Mouse (Mus musculus): ENCODE results near the gene Castor1.

Castor1 gene

DNA sequence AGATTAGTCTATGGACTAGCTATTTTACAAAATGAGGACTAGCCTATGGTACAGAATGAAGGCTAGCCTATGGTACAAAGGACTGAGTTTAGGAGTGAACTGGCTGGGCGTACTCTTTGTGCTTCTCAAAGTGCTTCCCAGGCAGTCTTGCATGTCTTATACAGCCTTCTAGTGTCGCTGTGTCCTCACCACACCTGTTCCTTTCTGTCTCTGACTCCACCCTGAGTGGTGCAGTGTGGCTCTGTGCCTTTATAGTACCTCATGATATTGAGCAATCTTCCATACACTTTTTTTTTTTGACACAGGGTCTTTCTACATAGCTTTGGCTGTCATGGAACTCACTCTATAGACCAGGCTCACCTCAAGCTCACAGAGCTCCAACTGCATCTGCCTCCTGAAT lies 13.4 kb downstream of the Castor1 start:
- in situ Hi-C loops (cut with MboI, MseI): no loop called here

DNA sequence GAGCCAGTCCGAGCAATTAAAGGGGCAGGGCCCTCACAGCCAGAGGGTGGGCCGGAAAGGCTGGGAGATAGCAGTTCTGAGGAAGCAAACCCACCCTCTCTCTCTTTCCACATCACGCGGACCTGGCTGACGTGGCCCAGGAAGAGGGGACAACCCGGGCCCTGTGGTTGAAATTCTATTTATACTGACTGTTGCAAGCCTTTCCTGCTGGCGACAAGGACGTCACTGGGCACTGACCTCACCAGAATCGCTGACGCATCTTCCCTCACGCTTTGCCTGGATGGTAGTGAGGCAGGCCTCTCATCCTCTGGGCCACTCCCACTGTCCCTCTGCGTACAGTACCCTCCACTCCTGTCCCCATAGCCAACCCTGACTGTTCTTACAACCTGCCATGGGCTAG lies 14.6 kb downstream of the Castor1 start:
- in situ Hi-C loops (cut with MboI, MseI): no loop called here

DNA sequence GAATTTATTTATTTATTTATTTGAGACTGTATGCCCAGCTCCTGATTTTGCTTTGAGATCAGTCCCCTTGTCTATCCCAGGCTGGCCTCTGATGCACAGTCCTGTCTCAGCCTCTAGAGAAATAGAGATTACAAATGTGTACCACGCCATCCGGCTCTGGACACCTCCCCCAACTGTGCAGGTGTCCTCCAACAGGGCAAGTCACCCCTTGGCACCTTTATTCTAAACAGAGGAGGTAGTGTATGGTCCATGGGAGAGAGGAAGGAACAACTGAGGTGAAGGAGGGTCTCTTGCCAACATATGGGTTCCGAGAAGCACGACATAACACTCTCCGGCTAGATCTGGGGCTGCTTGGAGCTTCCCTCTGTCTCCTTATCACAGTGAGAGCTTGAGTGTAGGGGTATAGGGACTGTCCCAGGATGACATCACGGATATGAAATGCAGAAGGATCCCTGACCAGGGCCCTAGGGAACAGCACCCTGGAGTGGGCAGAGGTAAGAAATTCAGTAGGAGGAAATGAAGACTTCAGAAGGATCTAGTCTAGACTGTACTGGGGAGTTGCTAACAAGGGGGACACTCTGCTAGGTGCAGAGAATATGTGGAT lies 17.1 kb downstream of the Castor1 start:
- in situ Hi-C loops (cut with MboI, MseI): no loop called here

DNA sequence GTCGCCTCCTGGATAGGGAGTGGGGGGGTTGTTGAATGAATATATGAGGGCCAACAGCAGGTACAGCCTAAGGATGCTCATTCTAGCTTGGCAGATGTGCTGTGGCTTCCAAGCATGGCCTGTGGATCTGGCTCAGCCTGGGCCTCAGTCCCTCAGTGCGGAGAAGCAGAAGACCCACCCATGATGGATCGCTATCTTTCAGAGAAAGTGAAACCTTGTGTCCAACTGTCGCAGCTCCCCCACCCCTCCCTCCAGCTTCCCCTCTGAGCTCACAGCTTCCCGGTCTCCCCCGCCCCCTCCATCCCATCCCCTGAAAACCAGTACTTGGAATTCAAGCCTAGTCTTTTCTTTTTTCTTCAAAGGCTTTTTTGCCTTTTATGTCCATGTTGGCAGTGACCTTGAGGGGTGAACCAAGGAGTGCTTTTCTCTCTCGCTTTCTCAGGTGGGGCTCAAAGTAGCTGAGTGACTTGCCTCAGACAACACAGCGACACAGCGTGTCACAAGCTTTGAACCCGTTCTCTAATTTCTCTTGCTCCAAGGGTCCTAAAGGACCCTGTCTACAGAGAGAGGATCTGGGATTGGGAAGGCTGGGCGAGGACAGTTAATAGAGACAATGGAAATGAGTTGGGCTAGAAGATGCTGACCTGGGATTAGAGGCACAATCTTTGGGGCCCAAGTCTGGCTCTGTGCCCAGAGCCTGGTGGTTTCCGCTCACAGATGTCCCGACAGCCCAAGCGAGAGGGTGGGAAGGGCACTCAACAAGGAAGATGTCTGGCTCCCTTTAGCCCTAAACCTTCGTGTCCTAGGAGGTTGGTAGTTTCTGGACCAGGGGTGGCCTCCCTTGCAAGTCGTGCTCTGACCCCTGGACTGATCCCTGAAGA lies 17.9 kb downstream of the Castor1 start, which contains the start of gene Osm:
Gene Osm (plus strand): TSS at position 756 of the 881 bp plus-strand sequence.
- in situ Hi-C loops (cut with MboI, MseI): no loop called here

DNA sequence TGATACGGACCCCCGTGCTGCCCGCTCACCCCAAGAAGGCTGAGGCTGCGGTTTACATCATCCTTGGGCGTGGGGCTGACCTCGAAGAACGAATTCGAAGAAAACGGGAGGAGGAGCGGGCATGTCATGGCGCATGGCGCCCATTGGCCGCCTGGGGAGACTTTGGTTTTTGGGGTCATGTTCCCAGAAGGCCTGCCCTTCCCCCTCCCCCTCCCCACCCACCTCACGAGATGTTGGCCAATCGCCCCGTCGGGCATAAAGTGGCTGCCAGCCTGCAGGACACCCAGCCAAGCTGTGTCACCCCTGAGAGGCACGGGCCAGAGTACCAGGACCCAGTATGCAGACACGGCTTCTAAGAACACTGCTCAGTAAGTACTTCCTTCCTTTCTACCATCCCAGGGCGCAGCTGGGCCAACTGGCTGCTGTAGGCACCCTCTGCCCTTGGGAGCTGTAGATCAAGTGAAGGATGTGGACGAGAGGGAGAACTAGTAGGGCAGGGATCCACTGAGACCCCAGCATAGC lies 18.6 kb downstream of the Castor1 start:
- in situ Hi-C loops (cut with MboI, MseI): no loop called here

DNA sequence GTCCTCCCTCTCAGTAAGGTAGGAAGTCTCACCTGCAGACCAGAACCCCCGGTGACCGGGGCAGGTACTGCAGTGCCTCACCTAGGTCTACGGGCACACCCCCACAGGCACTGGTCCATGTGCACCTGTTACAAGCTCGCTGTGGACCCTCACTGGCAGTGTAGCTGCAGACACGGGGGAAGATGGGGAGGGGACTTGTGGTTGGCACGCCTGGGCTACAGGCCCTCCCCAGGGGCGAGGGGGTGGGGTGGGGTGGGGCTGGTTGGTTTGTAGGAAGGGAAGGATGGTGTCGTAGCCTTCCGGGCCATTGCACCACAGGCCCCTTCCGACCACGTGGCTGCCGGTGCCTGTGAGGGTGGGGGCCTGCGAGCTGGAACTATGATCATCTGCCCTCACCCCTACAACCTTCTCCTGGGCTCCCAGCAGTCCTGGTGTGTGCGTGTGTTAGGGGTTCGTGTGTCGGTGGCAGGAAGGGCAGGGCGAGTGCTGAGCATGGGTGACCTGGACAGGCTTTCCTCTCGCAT lies 19.4 kb downstream of the Castor1 start:
- in situ Hi-C loops (cut with MboI, MseI): no loop called here

DNA sequence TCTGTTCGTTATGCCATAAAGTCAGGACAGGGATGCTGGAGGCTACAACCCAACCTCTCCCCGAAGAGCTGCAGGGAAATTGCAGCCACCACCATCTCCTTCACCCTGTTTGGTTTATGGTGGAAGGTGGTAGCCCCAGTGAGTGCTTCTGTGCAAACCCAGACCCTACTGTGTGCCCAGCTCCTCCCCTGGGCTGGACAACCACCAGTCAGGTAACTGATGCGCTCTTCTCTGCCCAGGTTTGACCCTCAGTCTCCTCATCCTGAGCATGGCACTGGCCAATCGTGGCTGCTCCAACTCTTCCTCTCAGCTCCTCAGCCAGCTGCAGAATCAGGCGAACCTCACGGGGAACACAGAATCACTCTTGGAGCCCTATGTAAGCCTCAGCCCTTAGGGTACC lies 20.1 kb downstream of the Castor1 start:
- in situ Hi-C loops (cut with MboI, MseI): no loop called here

DNA sequence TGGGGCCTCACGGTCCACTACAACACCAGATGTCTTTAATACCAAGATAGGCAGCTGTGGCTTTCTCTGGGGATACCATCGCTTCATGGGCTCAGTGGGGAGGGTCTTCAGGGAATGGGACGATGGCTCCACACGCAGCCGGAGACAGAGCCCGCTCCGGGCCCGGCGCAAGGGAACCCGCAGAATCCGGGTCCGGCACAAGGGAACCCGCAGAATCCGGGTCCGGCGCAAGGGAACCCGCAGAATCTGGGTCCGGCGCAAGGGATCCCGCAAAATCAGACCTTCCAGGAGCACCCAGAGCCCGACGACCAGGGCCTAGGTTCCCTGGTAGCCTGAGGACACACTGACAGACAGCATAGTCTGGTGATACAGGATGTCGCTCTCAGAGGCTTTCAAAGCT lies 21.7 kb downstream of the Castor1 start:
- in situ Hi-C loops (cut with MboI, MseI): loop anchor here (10.0 kb wide), 1 partner anchor 1725 kb away; no protein-coding TSS in a partner anchor

DNA sequence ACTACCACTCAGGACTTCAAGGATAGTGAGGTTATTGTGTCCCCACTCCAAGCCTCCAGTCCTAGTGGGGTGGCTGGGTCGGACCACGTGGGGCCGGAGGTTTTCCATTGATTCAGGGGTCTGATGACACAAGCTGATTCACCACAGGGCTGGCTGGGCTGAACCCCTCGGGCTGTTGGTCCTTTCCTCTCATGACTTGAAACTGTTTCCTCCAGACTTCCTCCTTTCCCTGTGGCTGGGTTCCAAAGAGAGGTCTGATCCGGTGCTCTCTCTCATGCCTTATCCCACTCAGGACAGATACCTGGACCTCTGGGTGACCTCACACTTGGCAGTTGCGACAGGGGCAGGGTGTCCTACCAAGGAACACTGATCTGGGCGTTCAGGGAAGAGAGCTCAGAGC lies 22.1 kb downstream of the Castor1 start:
- in situ Hi-C loops (cut with MboI, MseI): loop anchor here (10.0 kb wide), 1 partner anchor 1725 kb away; no protein-coding TSS in a partner anchor

DNA sequence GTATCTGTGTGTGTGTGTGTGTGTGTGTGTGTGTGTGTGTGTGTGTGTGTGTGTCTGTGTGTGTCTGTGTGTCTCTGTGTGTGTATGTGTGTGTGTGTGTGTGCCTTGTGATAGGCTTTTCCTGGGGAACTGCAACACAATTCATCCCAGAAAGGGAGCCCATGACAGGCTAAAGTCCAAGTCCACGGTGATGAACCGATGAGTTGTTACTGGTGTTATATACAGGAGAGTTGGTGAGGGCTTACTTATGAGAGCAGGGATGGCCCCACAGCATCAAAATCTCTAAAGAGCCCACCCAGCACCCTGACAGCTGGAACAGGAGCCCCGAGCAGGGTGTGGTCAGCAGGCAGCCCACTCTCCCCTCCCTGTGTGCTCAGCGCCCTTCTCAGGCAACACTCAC lies 23.2 kb downstream of the Castor1 start:
- in situ Hi-C loops (cut with MboI, MseI): loop anchor here (10.0 kb wide), 1 partner anchor 1724 kb away; no protein-coding TSS in a partner anchor

DNA sequence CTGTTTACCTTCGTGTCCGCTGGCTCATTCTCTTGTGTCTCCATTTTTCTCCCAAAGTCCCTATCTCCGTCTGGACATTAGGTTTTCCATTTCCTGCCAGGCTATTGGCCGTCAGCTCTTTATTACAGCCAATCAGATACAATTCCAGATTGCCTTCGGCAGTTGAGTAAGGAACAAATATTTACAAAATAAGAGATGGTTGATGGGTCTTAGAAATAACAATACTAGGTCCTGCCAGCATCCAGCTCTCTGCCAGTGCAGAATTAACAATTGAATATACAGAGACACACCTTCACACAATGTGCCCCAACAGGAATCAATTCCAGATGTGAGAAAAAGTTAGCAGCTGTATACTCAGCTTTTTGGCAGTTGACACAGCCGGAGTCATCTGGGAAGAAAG lies 28.1 kb downstream of the Castor1 start:
- in situ Hi-C loops (cut with MboI, MseI): loop anchor here (10.0 kb wide), 1 partner anchor 1719 kb away; no protein-coding TSS in a partner anchor

DNA sequence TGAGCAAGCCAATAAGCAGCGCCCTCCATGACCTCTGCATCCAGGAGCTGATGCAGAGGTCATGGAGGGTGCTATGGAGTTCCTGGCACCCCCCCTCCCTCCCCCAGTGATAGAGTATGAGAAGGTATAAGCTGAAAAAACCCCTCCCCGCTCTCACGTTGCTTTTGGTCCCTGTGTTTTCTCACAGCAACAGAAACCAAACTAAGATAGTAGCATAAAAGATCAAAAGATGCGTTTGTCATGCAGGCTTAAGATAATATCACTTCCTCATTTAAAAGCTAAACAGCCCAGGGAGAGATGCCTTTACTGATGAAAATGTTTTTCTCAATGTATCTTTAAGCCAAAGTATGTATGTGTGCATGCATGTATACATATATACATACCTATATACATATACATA lies 28.6 kb downstream of the Castor1 start:
- in situ Hi-C loops (cut with MboI, MseI): loop anchor here (10.0 kb wide), 1 partner anchor 1718 kb away; no protein-coding TSS in a partner anchor

DNA sequence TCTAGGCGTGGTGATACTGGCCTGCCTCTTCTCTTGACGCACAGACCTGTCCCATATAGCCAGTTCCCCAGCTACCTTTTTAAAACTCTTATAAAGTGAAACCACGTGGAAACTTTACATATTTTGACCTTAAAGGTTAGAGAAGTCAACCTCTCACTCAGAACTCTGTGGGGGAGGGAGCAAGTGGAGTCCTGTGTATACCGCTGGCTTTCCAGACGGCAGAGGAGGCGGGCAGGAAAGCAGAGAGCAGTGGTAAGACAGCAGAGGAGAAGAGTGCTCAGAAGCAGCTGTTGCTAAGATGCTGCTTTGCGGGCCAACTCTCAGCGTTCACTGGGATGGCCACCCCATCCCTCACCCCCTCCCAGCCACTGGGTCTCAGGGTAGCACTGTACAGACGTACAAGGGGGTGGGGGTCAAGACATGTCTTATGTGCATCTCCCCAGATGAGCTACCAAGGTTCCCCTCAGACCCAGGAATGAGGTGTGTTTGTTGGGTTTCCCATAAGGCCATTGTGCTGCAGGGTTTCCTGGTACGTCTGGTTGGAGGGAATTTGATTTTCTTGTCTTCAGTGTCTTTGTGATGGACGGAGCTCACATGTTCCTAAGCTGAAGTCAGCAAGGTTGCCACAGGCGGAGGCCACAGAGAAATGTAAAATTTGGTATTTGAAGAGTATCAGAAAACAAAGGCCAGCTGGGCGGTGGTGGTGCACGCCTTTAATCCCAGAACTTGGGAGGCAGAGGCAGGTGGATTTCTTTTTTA lies 29.4 kb downstream of the Castor1 start:
- in situ Hi-C loops (cut with MboI, MseI): loop anchor here (10.0 kb wide), 1 partner anchor 1717 kb away; no protein-coding TSS in a partner anchor

DNA sequence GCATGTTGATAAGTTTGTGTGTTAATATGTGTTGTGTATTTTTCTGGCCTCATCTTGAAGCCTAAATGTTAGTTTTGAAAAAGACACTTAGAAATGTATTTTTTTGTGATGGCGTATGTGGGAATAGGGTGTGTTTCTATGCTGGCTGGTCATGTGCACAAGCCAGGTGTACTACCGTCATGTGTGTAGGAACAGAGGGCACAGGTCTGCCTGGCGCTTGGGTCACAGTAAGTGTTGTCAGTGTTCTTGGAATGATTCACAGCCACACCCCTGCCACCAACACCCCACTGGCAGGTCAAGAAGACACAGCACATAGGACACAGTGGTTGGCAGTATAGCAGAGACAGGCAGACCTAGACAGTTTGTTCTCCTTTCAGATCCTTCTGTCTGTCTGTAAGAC lies 31.1 kb downstream of the Castor1 start:
- in situ Hi-C loops (cut with MboI, MseI): loop anchor here (10.0 kb wide), 1 partner anchor 1716 kb away; no protein-coding TSS in a partner anchor

DNA sequence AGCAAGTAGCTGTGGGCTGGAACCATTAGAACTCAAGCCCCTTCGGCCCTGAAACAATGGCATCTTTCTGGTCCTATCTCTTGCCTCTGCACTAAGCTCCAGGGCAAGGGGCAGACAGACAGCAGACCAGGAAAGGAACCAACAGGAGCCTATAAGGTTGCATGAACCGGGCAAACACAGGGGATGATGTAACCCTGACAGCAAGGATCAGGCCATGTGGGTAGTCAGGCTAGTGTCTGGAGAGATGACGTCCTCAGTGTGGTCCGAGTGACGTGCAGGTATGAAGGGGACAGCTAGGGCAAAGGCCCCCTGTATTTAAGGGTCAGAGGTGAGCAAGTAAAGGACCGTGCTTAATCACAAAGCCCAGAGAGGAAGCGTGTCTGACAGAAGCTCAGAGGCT lies 32.3 kb downstream of the Castor1 start:
- in situ Hi-C loops (cut with MboI, MseI): no loop called here

DNA sequence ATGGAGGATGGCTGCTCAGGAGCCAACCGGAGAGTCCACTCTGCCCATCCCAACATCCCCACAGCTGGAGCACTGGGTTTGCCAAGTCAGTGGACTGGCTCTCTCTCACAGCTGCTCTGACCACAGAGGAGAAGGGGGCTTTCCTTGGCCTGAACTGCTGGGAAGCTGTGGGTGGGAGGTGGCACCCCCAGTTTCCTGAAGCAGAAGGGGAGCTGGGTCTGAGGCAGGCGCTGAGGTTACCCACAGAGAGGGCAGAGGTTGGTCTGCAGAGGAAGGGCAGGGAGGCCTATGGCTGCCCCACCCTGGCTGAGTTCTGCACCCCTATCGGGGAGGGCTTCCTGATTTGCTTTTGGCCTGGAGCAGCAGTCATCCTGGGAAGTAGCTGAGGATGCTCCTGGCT lies 33.4 kb downstream of the Castor1 start:
- in situ Hi-C loops (cut with MboI, MseI): no loop called here

DNA sequence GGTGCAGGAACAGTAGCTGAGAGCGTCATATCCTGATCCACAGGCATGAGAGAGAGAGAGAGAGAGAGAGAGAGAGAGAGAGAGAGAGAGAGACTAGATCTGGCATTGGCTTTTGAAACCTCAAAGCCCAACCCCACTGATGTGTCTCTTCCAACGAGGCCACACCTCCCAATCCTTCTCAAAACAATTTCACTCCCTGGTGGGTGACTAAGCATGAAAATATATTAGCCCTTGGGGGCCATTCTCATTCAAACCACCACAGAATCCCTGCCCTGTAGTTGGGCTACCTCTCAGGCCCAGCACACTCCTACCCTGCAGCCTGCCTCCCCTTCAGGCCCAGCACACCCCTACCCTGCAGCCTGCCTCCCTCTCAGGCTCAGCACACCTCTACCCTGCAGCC lies 34.9 kb downstream of the Castor1 start:
- in situ Hi-C loops (cut with MboI, MseI): no loop called here

DNA sequence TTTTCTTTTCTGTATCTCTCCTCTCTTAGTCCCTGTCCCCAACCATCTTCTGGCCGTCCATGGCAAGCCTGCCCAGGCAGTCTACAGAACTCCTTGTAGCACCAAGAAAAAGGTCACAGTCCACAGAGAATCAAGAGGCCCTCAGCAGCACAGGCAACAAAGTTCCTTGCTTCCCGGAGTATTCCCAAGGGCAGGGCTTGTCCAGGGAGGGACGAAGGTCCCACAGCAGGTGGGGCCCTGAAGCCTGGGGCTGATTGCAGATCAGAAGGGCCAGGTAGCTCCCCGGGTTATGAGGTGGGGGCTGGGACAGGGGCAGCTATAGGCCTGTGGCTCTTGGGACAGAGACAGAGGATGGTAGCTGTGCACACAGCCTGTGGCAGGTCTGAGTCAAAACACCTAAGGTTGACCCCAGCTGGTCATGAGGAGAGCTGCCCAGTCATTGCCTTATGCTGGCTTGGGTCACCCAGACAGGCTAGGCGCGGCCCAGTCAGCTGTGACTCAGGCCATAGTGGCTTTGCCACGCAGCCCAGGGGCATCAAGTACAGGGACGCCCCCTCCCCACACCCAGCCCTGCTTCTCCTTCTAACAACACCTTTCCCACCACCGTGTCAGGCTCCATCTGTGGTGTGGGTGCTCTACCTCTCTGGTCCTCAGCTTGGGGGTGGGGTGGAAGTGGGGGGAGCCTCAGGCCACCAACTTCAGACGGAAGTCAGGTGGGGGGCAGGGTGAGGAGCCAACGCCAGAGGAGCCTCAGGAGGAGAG lies 39.0 kb downstream of the Castor1 start, which contains the start of gene Lif:
Gene Lif (plus strand): TSS at position 712 of the 762 bp plus-strand sequence.
- in situ Hi-C loops (cut with MboI, MseI): loop anchor here (5.0 kb wide), 3 partner anchors 35 to 195 kb away; no protein-coding TSS in a partner anchor

DNA sequence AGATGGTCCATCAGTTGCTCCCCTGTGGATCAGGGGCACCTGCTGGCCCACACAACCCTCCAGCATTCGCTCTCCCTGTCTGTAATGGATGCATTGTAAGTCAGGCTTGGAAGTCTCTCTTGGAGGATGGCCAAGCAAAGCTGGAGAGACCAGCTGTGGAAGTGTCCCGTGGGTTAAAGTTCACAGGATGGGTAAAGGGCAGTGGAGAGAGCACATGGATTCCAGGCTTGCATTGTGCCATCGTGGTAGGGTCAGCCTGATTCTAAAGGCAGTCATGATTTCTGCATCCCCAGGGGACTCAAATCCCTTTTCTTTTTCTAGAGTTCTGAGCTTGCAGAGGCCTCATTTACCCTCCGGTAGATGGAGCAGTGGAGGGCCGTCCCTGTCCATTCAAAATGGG lies 39.7 kb downstream of the Castor1 start:
- in situ Hi-C loops (cut with MboI, MseI): loop anchor here (5.0 kb wide), 3 partner anchors 35 to 195 kb away; no protein-coding TSS in a partner anchor

DNA sequence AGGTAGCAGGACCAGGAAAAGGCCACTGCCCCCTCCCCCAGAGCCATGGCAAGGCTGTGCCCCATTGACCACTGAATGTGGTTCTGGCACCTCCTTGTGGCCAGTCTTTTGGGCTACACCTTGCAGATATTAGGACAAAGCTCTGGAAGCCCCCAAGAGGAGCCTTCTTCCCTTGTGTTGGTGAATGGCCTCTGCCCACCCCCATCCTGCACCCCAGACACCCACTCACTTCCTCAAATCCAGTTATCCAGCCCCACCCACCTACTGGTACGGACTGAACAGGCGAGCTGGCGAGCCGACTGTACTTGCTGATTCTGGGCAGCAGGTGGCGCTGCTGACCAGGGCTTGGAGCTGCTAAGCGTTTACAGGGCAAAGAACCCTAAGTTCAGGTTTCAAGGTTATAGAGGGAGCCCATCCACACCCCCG lies 40.6 kb downstream of the Castor1 start:
- in situ Hi-C loops (cut with MboI, MseI): loop anchor here (5.0 kb wide), 3 partner anchors 36 to 194 kb away; no protein-coding TSS in a partner anchor
